Mouse (Mus musculus): ENCODE data around the gene Tbx6.

DNA sequence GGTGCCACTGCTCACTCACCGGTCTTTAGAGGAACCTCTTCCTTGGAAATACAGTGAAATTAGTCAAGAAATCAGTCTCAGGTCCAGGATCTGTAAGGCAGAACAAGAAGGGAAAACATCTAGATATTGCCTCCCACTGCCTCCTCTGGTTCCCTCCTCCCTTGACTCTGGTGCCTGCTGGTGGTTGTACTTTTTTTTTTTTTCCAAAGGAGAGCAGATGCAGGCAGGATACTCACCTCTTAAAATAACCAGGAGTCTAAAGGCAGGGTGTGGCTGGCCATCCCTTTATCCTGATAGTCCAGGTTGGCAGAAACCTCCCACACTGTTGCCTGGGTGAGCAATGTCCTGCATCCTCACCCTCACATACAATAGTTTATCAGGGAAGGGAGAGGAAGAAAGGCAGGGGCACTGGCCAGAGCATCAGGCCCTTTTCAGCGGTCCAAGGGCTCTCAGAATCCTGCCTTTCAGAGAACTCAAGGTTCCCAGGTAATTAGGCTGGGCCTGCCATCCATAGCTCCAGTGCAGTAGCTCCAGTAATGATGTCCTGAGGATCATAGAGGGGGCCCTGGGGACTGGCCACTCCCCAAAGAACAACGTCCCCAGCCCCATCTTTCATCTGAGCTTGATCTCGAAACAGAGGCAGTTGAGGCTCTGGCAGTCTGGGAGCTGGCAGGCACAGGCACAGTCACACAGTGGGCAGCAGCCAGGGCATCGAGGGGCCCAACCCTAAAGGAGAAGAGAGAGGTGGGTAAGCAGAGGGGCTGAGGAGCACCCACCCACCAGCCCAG lies 19.2 kb downstream of the Tbx6 start:
- peak; percentile 20; the same call in 1 of the 2 replicates for TF ChIP-seq CTCF (IDR thresholded peaks at IDR 0.05)
- no peak for TF ChIP-seq EP300 (IDR thresholded peaks at IDR 0.05)
